Mouse (Mus musculus) kidney, embryonic 14.5 days (tissue): ENCODE measurements around the gene Rnase13. TPM values are rescaled to one million over a fixed set of nuclear protein-coding genes. Genes with fewer than 3 reads are reported as not detected.

ENCODE experiments used
- ATAC-seq: fragments of 200-750 bp; cut with Nextera tagmentation; 2 replicates; pipeline ENCODE4 v1.8.0; 2017; ENCODE audit warnings: moderate number of reproducible peaks, mild to moderate bottlenecking, moderate TSS enrichment, moderate library complexity; ENCODE audit not compliant: low FRiP score, low TSS enrichment
- H3K27ac ChIP-seq: fragments of 300-500 bp; sonication (generic); 2 replicates; pipeline ENCODE4 v1.5.1; 2014; ENCODE audit warnings: low read depth, mild to moderate bottlenecking, low read length, moderate library complexity, mixed read lengths
- H3K27me3 ChIP-seq: fragments of 300-500 bp; sonication (generic); 2 replicates; pipeline ENCODE4 v1.6.1; 2014; ENCODE audit warnings: mild to moderate bottlenecking, low read length; ENCODE audit not compliant: control insufficient read depth, insufficient read depth
- H3K36me3 ChIP-seq: fragments of 300-500 bp; sonication (generic); 2 replicates; pipeline ENCODE4 v1.6.1; 2014; ENCODE audit warnings: low read length, mixed read lengths; ENCODE audit not compliant: control insufficient read depth, insufficient read depth
- H3K4me1 ChIP-seq: fragments of 300-500 bp; sonication (generic); 2 replicates; pipeline ENCODE4 v1.6.1; 2014; ENCODE audit warnings: low read length, mixed read lengths; ENCODE audit not compliant: control insufficient read depth, insufficient read depth
- H3K4me2 ChIP-seq: fragments of 300-500 bp; sonication (generic); replicated peaks from 2 replicates; pipeline ENCODE4 v1.6.1; 2014; ENCODE audit warnings: low read depth, mild to moderate bottlenecking, low read length
- H3K4me3 ChIP-seq: fragments of 300-500 bp; sonication (generic); 2 replicates; pipeline ENCODE4 v1.5.1; 2014; ENCODE audit warnings: mild to moderate bottlenecking, low read length
- H3K9ac ChIP-seq: fragments of 300-500 bp; sonication (generic); 2 replicates; pipeline ENCODE4 v1.6.1; 2014; ENCODE audit warnings: low read depth, mild to moderate bottlenecking, low read length, moderate library complexity
- H3K9me3 ChIP-seq: fragments of 300-500 bp; sonication (generic); 2 replicates; pipeline ENCODE4 v1.6.1; 2016; ENCODE audit warnings: low read length; ENCODE audit not compliant: control insufficient read depth
- WGBS: fragments of 180-500 bp; shearing (Covaris S2); extraction: QIAGEN DNeasy Blood & Tissue Kit; methylation state at CpG from one replicate; pipeline ENCODE4 v1.1.7; 2014; 5-methylcytosine and 5-hydroxymethylcytosine counted together
- polyA plus RNA-seq: library from polyadenylated mRNA; unstranded; fragments of >200 nt; fragmentation: Nextera tagmentation; extraction: Ambion mirVana; gene quantifications from 2 replicates; pipeline ENCODE4 v1.2.1, GENCODE M21; 2014

The Rnase13 gene
- polyA plus RNA-seq, result not detected in 2 replicates

- H3K36me3 ChIP-seq, result no peaks in the 10 kb centered on the region
- H3K4me2 ChIP-seq, result no peak within 1 kb of the TSS
- H3K4me1 ChIP-seq, result no peaks in the 10 kb centered on the region
- no peak for ATAC-seq
- no peaks in the 10 kb centered on the region for H3K9me3 ChIP-seq
- no peak within 1 kb of the TSS for H3K27ac ChIP-seq
- H3K9ac ChIP-seq, result no peak within 1 kb of the TSS
- WGBS, result 92% methylated on average over 7 of the region's 7 CpGs
- H3K27me3 ChIP-seq, result no peaks in the 10 kb centered on the region
- H3K4me3 ChIP-seq, result no peak within 1 kb of the TSS
Observed at GRCm38 (mm10) chr14:51922571-51922865, at the start of gene Rnase13. TSS of gene Rnase13 (minus strand) at chr14:51922773.

GRCm38 (mm10) chr14:51967400-51967799, 44.8 kb upstream of the Rnase13 start:
- H3K27ac ChIP-seq, result no peak overlapping the region
- 90% methylated on average over 3 of the region's 3 CpGs for WGBS
- no peak for ATAC-seq
- no peak overlapping the region for H3K9ac ChIP-seq
- H3K4me3 ChIP-seq, result no peak overlapping the region
- no peaks in the 10 kb centered on the region for H3K9me3 ChIP-seq
- no peaks in the 10 kb centered on the region for H3K27me3 ChIP-seq
- no peak overlapping the region for H3K4me2 ChIP-seq
- H3K36me3 ChIP-seq, result no peaks in the 10 kb centered on the region
- H3K4me1 ChIP-seq, result no peaks in the 10 kb centered on the region

GRCm38 (mm10) chr14:51960316-51960715, 37.7 kb upstream of the Rnase13 start:
- no peak for ATAC-seq
- WGBS, result 81% methylated on average over 2 of the region's 2 CpGs
- no peaks in the 10 kb centered on the region for H3K4me1 ChIP-seq
- no peak overlapping the region for H3K27ac ChIP-seq
- no peaks in the 10 kb centered on the region; the same call in 1 of the 2 replicates for H3K9me3 ChIP-seq
- H3K36me3 ChIP-seq, result no peaks in the 10 kb centered on the region
- H3K9ac ChIP-seq, result no peak overlapping the region
- no peak overlapping the region for H3K4me2 ChIP-seq
- H3K27me3 ChIP-seq, result no peaks in the 10 kb centered on the region
- H3K4me3 ChIP-seq, result no peak overlapping the region

- no peak overlapping the region for H3K4me3 ChIP-seq
- no peaks in the 10 kb centered on the region for H3K36me3 ChIP-seq
- no peaks in the 10 kb centered on the region for H3K9me3 ChIP-seq
- ATAC-seq, result no peak
- H3K4me2 ChIP-seq, result no peak overlapping the region
- H3K4me1 ChIP-seq, result peaks cover 10% of the 10 kb centered on the region; the same call in 1 of the 2 replicates
- WGBS, result 85% methylated on average over 6 of the region's 6 CpGs
- H3K9ac ChIP-seq, result no peak overlapping the region
- H3K27me3 ChIP-seq, result no peaks in the 10 kb centered on the region
- H3K27ac ChIP-seq, result no peak overlapping the region
Observed at GRCm38 (mm10) chr14:51943336-51943735, 20.8 kb upstream of the Rnase13 start.

DNA sequence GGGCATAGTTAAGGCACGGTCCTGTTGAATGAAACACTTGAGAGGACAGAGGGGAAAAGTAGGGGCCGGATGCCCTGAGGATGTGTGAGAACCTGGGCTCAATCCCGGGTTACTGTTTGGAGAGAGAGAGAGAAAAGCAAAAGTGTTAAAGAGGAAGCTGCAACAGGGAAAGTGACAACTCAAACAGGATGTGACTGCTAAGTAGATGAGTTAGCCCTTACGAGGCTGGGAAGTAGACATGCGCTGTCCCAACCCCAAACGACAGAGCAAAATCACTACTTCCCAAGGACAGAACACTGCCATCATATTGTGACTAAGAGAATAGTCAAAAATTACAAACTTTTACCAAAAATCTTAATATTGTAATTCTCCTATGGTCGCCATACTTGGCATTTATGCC, 19.7 kb upstream of the Rnase13 start:
- no peaks in the 10 kb centered on the region for H3K36me3 ChIP-seq
- H3K9me3 ChIP-seq, result peaks cover 4% of the 10 kb centered on the region; the same call in 1 of the 2 replicates
- H3K9ac ChIP-seq, result no peak overlapping the region
- no peak overlapping the region for H3K27ac ChIP-seq
- no peak for ATAC-seq
- WGBS, result 44% methylated on average over 7 of the region's 7 CpGs
- no peaks in the 10 kb centered on the region for H3K27me3 ChIP-seq
- H3K4me3 ChIP-seq, result no peak overlapping the region
- no peak overlapping the region for H3K4me2 ChIP-seq
- H3K4me1 ChIP-seq, result peaks cover 10% of the 10 kb centered on the region; the same call in 1 of the 2 replicates

DNA sequence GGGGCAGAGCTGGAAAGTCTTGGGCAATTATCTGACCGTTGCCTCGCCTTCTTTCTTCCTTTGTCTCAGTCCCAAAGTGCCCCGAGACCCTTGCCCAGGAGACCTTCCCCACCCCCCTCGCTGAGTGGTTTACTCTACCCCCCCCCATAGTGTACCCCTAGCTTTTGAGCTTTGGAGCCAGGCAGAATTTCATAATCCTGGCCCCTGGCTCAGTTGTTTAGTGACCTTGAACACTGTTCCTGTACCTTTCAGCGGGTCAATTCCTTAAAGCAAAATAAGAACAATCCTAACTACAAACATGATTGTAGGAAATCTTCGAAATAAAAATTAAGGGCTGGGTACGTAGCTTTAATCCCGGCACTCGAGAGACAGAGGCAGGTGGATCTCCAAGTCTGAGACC, 19.0 kb upstream of the Rnase13 start:
- H3K4me3 ChIP-seq, result no peak overlapping the region
- H3K9me3 ChIP-seq, result peaks cover 4% of the 10 kb centered on the region; the same call in 1 of the 2 replicates
- H3K27me3 ChIP-seq, result no peaks in the 10 kb centered on the region
- H3K4me2 ChIP-seq, result no peak overlapping the region
- no peak overlapping the region for H3K9ac ChIP-seq
- H3K27ac ChIP-seq, result no peak overlapping the region
- peaks cover 10% of the 10 kb centered on the region; the same call in 1 of the 2 replicates for H3K4me1 ChIP-seq
- no peaks in the 10 kb centered on the region for H3K36me3 ChIP-seq
- 59% methylated on average over 9 of the region's 9 CpGs for WGBS
- 0 out of 2 replicates have a peak, but pooled peaks have one; percentile 25 for ATAC-seq

- no peak overlapping the region for H3K4me3 ChIP-seq
- peaks cover 4% of the 10 kb centered on the region; the same call in 1 of the 2 replicates for H3K9me3 ChIP-seq
- 22% methylated on average over 8 of the region's 8 CpGs for WGBS
- H3K36me3 ChIP-seq, result no peaks in the 10 kb centered on the region
- no peaks in the 10 kb centered on the region for H3K27me3 ChIP-seq
- peak; percentile 83 for ATAC-seq
- no peak overlapping the region for H3K4me2 ChIP-seq
- H3K4me1 ChIP-seq, result peaks cover 10% of the 10 kb centered on the region; the same call in 1 of the 2 replicates
- no peak overlapping the region for H3K9ac ChIP-seq
- H3K27ac ChIP-seq, result no peak overlapping the region
Observed at GRCm38 (mm10) chr14:51940944-51941560, 18.5 kb upstream of the Rnase13 start.

GRCm38 (mm10) chr14:51939005-51939404, 16.4 kb upstream of the Rnase13 start:
- no peak overlapping the region for H3K9ac ChIP-seq
- no peak overlapping the region for H3K27ac ChIP-seq
- peaks cover 10% of the 10 kb centered on the region; the same call in 1 of the 2 replicates for H3K4me1 ChIP-seq
- WGBS, result 88% methylated on average over 9 of the region's 9 CpGs
- no peaks in the 10 kb centered on the region for H3K36me3 ChIP-seq
- H3K9me3 ChIP-seq, result peaks cover 4% of the 10 kb centered on the region; the same call in 1 of the 2 replicates
- H3K4me3 ChIP-seq, result no peak overlapping the region
- no peaks in the 10 kb centered on the region for H3K27me3 ChIP-seq
- no peak overlapping the region for H3K4me2 ChIP-seq
- ATAC-seq, result no peak

DNA sequence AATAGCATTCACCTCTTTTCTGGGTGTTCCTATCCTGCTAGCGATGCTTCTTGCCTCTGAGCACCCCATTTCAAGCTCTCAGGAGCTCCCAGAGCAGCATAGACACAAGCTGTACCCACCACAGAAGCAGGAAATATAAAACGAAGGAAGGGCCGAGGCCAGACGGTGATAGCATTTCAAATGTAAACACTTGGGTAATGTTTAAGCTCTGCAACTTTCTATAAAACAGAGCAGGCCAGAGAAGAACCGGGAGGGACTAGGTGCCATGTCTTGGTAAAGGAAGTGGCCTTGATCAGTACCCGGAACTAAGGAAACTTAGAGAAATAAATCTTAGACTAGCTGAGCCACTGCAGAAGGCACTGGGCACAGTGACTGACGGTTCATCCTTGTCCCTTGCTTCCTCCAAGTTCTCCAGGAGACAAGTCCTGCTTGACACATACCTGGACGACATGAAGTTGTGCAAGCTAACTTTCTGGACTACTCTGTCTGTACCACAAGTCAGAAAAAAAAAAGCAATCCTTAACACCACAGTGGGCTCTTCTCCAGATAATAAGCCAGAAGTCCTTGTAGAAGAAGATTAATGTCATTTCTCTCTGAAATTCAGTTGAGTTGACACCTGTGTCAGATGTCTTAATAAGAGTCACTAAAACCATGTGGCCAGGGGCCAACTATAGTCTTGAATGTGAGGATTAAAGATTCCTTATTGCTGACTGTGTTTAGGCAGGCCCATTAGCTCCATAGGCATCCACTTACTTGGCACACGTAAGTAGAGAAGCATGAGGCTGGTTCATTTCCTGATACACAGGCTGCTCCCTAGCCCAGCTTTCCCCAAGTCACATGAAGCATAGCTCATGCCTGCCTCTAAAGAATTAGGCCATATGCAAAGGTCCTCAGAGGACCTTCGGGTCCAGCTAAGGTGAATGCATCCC, 9.8 kb upstream of the Rnase13 start:
- H3K27ac ChIP-seq, result no peak overlapping the region
- H3K36me3 ChIP-seq, result no peaks in the 10 kb centered on the region
- no peak overlapping the region for H3K4me3 ChIP-seq
- 51% methylated on average over 10 of the region's 10 CpGs for WGBS
- H3K9ac ChIP-seq, result no peak overlapping the region
- no peaks in the 10 kb centered on the region for H3K9me3 ChIP-seq
- H3K27me3 ChIP-seq, result no peaks in the 10 kb centered on the region
- ATAC-seq, result no peak
- peaks cover 3% of the 10 kb centered on the region; the same call in 1 of the 2 replicates for H3K4me1 ChIP-seq
- H3K4me2 ChIP-seq, result no peak overlapping the region
